16 mouse cellular contexts compared by ENCODE assay signal in the genomic region with DNA sequence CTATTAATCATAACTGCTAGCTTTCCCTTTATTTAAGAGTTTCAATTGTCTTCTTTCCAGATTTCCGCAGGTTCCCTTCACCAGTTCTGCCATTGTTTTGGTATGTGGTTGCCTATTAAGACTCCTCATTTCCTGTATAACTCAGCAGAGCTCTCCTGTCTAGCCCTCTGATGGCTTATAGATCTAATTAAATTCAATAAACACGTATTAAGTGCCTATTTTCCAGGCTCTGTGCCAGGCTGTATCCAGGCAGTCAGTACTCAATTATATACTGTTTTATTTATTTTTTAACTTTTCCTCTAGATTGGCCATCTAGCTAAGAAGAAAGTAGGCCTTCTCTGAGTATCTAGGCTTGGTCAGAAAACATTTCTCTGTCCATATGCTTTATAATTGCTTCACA.
"Had no signal": no experiment of that assay in that cellular context is flagged by ENCODE, and none has a peak within 500 bp of the region (broad histone marks: within the 10 kb centered on the region; RNA-seq: fewer than 3 reads in every experiment).

No protein-coding gene starts in this region.

- H3K9me3 ChIP-seq: midbrain, embryonic 10.5 days; midbrain, embryonic 12.5 days; neural tube, embryonic 13.5 days; neural tube, embryonic 15.5 days had no signal

- H3K9ac ChIP-seq: midbrain, embryonic 12.5 days; neural tube, embryonic 13.5 days; neural tube, embryonic 15.5 days had no signal

- H3K27ac ChIP-seq: midbrain, embryonic 10.5 days; midbrain, embryonic 12.5 days; neural tube, embryonic 13.5 days; neural tube, embryonic 15.5 days had no signal

- H3K4me1 ChIP-seq: neural tube, embryonic 13.5 days; neural tube, embryonic 15.5 days had no signal

- ATAC-seq: midbrain, embryonic 16.5 days had no signal

- H3K27me3 ChIP-seq: midbrain, embryonic 12.5 days; neural tube, embryonic 13.5 days; neural tube, embryonic 15.5 days had no signal

- DNase-seq: lung, adult 2 months; midbrain, embryonic 14.5 days; retina, postnatal 1 day; right cerebral cortex, adult 18-20 months; right cerebral cortex, postnatal 25 days; right cerebral cortex, postnatal 4 days; spleen, adult 18-20 months; thymus, adult 18-20 months; thymus, postnatal 14 days; thymus, postnatal 36 days had no signal

- H3K4me3 ChIP-seq: midbrain, embryonic 10.5 days; midbrain, embryonic 12.5 days; myocyte; neural tube, embryonic 13.5 days; neural tube, embryonic 15.5 days had no signal

- H3K4me2 ChIP-seq: midbrain, embryonic 12.5 days; neural tube, embryonic 13.5 days; neural tube, embryonic 15.5 days had no signal

- H3K36me3 ChIP-seq: midbrain, embryonic 10.5 days; midbrain, embryonic 12.5 days; neural tube, embryonic 13.5 days; neural tube, embryonic 15.5 days had no signal
